8 mouse cellular contexts compared by ENCODE assay signal in genomic region chr4:129876831-129877764, GRCm38 (mm10). TPM values are rescaled to one million over a fixed set of nuclear protein-coding genes. Genes with fewer than 3 reads are reported as not detected.
DNase-seq lines count a peak whose midpoint lies in the region; ATAC-seq and TF ChIP-seq lines count a peak whose summit lies in the region.

No protein-coding gene starts in this region.

- 10% methylated on average over 21 of the region's 21 CpGs for WGBS in embryonic facial prominence, embryonic 14.5 days
- 15% methylated on average over 21 of the region's 21 CpGs for WGBS in heart, embryonic 10.5 days
- 13% methylated on average over 21 of the region's 21 CpGs for WGBS in limb, embryonic 14.5 days
- WGBS in midbrain, embryonic 15.5 days = 12% methylated on average over 21 of the region's 21 CpGs

- H3K27ac ChIP-seq in embryonic facial prominence, embryonic 14.5 days (replicated peaks; ENCODE audit: low read depth, low read length) = peak overlapping the region; percentile 83
- peak overlapping the region; percentile 89 for H3K27ac ChIP-seq in heart, embryonic 10.5 days
- peak overlapping the region; percentile 72 for H3K27ac ChIP-seq in limb, embryonic 14.5 days (replicated peaks; ENCODE audit: low read depth, low read length)
- peak overlapping the region; percentile 84 for H3K27ac ChIP-seq in midbrain, embryonic 15.5 days

- H3K36me3 ChIP-seq in embryonic facial prominence, embryonic 14.5 days (ENCODE audit: control insufficient read depth, insufficient read depth, low read length) = no peaks in the 10 kb centered on the region
- no peaks in the 10 kb centered on the region for H3K36me3 ChIP-seq in heart, embryonic 10.5 days
- H3K36me3 ChIP-seq in limb, embryonic 14.5 days (ENCODE audit: control insufficient read depth, insufficient read depth, low read length) = no peaks in the 10 kb centered on the region
- no peaks in the 10 kb centered on the region for H3K36me3 ChIP-seq in midbrain, embryonic 15.5 days (replicated peaks)

- ATAC-seq in embryonic facial prominence, embryonic 14.5 days (ENCODE audit: low read depth) = peak; percentile 88
- ATAC-seq in limb, embryonic 14.5 days (ENCODE audit: low FRiP score, low read depth) = peak; percentile 65
- ATAC-seq in midbrain, embryonic 15.5 days (replicated peaks) = peak; percentile 82

- H3K4me3 ChIP-seq in embryonic facial prominence, embryonic 14.5 days (ENCODE audit: low read depth, low read length) = peak overlapping the region; percentile 26; the same call in 1 of the 2 replicates
- H3K4me3 ChIP-seq in heart, embryonic 10.5 days = peak overlapping the region; percentile 46
- peak overlapping the region; percentile 27 for H3K4me3 ChIP-seq in limb, embryonic 14.5 days (replicated peaks; ENCODE audit: low read length)
- peak overlapping the region; percentile 31 for H3K4me3 ChIP-seq in midbrain, embryonic 15.5 days

- H3K9ac ChIP-seq in embryonic facial prominence, embryonic 14.5 days (ENCODE audit: low read depth, low read length) = peak overlapping the region; percentile 61
- H3K9ac ChIP-seq in limb, embryonic 14.5 days (ENCODE audit: low read depth, low read length, severe bottlenecking) = peak overlapping the region; percentile 54
- H3K9ac ChIP-seq in midbrain, embryonic 15.5 days = peak overlapping the region; percentile 40

- H3K9me3 ChIP-seq in embryonic facial prominence, embryonic 14.5 days (ENCODE audit: control insufficient read depth, low read length) = no peaks in the 10 kb centered on the region
- no peaks in the 10 kb centered on the region for H3K9me3 ChIP-seq in heart, embryonic 10.5 days
- no peaks in the 10 kb centered on the region for H3K9me3 ChIP-seq in limb, embryonic 14.5 days (ENCODE audit: control insufficient read depth, low read length)
- no peaks in the 10 kb centered on the region for H3K9me3 ChIP-seq in midbrain, embryonic 15.5 days

- peak; percentile 53 to 68 for DNase-seq in left cerebral cortex, adult 18-20 months (ENCODE audit: low spot score in 2 of 2)
- DNase-seq in left cerebral cortex, adult 11 months (ENCODE audit: low spot score) = no peak
- DNase-seq in embryonic facial prominence, embryonic 14.5 days (ENCODE audit: low spot score) = peak; percentile 91
- peak; percentile 91 for DNase-seq in heart, embryonic 10.5 days (ENCODE audit: low spot score)
- DNase-seq in kidney, adult 9 months = peak; percentile 92
- DNase-seq in limb, embryonic 14.5 days (ENCODE audit: low spot score) = peak; percentile 61
- peak; percentile 52 to 69 for DNase-seq in spleen, postnatal 10 days (ENCODE audit: low spot score in 2 of 2)

- peak; percentile 25; the same call in 1 of the 2 replicates for TF ChIP-seq POLR2A in limb, embryonic 14.5 days (IDR thresholded peaks at IDR 0.05; ENCODE audit: borderline replicate concordance, extremely low read depth, insufficient read depth, insufficient read length)

- H3K27me3 ChIP-seq in embryonic facial prominence, embryonic 14.5 days (replicated peaks; ENCODE audit: control insufficient read depth, insufficient read depth, low read length) = no peaks in the 10 kb centered on the region
- no peaks in the 10 kb centered on the region for H3K27me3 ChIP-seq in heart, embryonic 10.5 days (ENCODE audit: insufficient read depth, poor library complexity, severe bottlenecking)
- H3K27me3 ChIP-seq in limb, embryonic 14.5 days (ENCODE audit: control insufficient read depth, insufficient read depth, low read length) = no peaks in the 10 kb centered on the region
- no peaks in the 10 kb centered on the region for H3K27me3 ChIP-seq in midbrain, embryonic 15.5 days (replicated peaks)

- peak overlapping the region; percentile 49 for H3K4me2 ChIP-seq in embryonic facial prominence, embryonic 14.5 days (ENCODE audit: low read depth, low read length)
- H3K4me2 ChIP-seq in limb, embryonic 14.5 days (replicated peaks; ENCODE audit: low read depth, low read length, severe bottlenecking) = peak overlapping the region; percentile 48
- peak overlapping the region; percentile 57 for H3K4me2 ChIP-seq in midbrain, embryonic 15.5 days

- H3K4me1 ChIP-seq in embryonic facial prominence, embryonic 14.5 days (ENCODE audit: control insufficient read depth, insufficient read depth, low read length) = peaks cover 38% of the 10 kb centered on the region
- peaks cover 56% of the 10 kb centered on the region for H3K4me1 ChIP-seq in heart, embryonic 10.5 days
- H3K4me1 ChIP-seq in limb, embryonic 14.5 days (ENCODE audit: control insufficient read depth, insufficient read depth, low read length) = peaks cover 16% of the 10 kb centered on the region
- H3K4me1 ChIP-seq in midbrain, embryonic 15.5 days = peaks cover 21% of the 10 kb centered on the region

RNA-seq across cellular contexts. Expression of gene Spocd1, which starts 52.0 kb away (rescaled TPM):
- under 1 TPM; 0.49 to 0.59 TPM for total RNA-seq in left cerebral cortex, adult 18-20 months (2021)
- 0.08 TPM in 1 of 2 replicates, not detected in the other for polyA plus RNA-seq in embryonic facial prominence, embryonic 14.5 days (2014; fragmentation: Nextera tagmentation; extraction: Ambion mirVana)
- polyA plus RNA-seq in heart, embryonic 10.5 days (2016; fragmentation: Nextera tagmentation; extraction: Ambion mirVana) = 0.46 and 0.59 TPM in 2 replicates
- 0.15 and 0.20 TPM in 2 replicates for polyA plus RNA-seq in limb, embryonic 14.5 days (2012; rRNA removed)
- polyA plus RNA-seq in limb, embryonic 14.5 days (2014; fragmentation: Nextera tagmentation; extraction: Ambion mirVana) = not detected in 2 replicates
- not detected in 2 replicates for polyA plus RNA-seq in midbrain, embryonic 15.5 days (2015; fragmentation: Nextera tagmentation; extraction: Ambion mirVana)
